Mouse (Mus musculus) cerebellum, adult 9-10 months (tissue): ENCODE measurements at regions not wholly inside any gene's neighbourhood (a gene's known extent, or its start where the extent isn't known, plus 50 kb on each side); places are given as distances from the start of the nearest gene placed in this dataset.

ENCODE experiments used
- DNase-seq: peaks from one replicate; pipeline ENCODE4 v3.0.0; 2022

GRCm38 (mm10) chr2:114843696-114844388, 189.1 kb upstream of the Dph6 start:
- peak; percentile 50 for DNase-seq

- no peak for DNase-seq
Measured at GRCm38 (mm10) chr2:114844389-114844771, 189.6 kb upstream of the Dph6 start.

DNA sequence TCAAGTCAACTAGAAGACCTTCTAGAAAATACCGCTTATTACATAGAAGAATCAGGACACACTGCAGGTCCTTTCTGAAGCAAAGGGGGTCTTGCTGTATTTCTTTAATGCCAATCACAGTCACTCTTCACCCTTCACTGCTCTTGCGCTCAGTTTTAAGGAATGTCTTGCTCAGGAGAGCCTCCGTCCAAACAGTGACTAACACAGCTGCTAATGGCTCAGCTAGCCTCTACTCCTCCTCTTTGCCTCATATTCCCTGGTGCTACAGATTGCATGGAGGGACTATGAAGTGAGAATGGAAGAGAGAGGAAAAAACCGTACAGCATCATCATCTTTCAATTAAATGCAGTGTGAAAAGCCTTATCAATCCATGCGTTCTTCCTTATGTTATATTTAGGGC, 193.7 kb upstream of the Dph6 start:
- no peak for DNase-seq

- no peak for DNase-seq
Measured at GRCm38 (mm10) chr2:114848914-114849313, 194.2 kb upstream of the Dph6 start.

DNA sequence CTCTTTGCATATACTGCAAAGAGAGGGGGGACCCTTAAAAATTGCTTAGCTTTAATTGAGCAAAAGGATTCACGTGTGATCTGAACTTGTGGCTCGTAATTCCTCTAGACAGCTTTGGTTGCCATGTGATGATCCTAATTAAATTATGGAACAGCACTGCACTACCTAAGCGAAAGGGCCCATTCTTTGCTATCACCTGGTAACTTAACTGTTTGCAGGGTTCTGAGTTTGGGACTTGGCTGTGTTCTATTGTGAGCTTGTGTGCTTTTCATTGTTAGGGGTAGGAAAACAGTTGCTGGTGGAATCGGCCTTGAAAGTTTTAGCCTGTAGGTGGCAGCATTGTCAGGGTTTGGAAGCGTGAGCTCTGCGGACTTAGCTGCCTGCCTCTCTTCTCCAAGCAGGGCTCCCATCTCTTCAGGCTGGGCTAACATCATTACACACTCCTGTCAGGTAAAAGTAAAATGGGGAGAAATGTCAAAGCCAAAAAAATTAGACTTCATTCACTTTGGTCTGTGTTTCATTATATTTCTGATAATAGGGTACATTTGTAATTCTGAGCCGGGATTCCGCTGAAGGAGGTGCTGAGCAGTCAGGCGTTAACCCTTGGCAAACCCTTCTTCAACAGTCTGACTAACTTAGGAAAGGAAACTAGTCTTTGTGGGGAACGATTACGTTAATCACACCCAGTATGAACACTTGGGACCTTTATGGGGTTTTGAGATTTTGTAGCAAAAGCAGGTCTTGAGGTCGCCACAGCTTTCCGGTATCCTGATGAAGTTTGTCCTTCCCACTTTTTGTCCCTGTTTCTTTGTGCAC, 199.2 kb upstream of the Dph6 start:
- DNase-seq = peak; percentile 62

DNA sequence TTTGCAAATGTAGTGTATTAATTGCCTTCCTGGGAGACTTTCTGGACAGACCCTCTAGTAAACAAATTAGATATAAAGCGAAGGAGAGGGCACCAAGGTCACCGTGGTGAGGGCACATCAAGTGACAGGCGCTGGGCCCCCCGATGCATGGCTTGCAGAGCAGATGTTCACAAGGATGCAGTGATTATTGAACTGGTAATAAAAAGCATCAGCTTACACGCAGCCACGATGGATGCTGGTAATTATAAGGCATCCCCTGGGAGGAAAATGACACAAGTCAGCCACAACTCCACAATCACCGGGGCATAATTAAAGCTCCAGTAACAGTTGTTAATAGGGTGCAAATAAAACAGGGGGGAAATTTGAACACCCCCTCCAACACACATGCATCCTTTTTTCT, 217.5 kb upstream of the Dph6 start:
- DNase-seq = no peak

DNA sequence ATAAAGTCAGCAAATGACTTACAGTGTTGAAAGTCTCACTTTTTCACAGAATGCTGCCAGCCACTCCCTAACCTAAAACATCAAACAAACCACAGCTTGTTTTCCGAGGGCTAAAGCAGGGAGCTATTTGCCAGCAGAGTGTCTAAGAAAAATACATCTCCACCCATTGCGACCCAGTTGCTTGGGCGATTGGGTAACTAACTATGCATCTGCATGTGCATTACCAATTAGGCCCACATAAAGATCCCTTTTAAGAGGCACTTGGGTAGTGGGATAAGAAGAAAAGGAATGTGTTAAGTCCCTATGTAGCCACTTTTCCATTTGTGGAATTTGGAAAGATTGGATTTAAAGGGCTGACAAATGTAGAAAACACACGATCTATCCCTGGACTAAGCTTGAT, 218.3 kb upstream of the Dph6 start:
- no peak for DNase-seq

DNA sequence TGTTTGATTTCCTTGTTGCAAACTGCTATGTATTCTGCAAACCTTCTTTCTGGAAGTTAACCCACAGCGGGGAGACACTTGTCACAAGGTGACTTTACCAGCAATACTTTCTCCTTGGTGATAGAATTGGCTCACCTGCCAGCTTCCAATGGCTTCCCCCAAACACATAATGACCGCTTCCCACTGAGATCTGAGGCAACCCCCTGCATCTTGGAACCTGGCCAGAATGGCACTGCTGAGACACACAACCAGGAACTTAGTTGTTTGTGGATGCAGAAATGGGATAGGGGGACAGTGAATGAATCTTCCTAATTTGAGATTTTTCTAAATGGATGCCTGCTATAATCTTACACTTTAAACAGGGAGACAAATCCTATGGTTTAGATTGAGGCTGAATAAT, 224.3 kb upstream of the Dph6 start:
- no peak for DNase-seq

GRCm38 (mm10) chr2:114879784-114880183, 225.0 kb upstream of the Dph6 start:
- no peak for DNase-seq

DNA sequence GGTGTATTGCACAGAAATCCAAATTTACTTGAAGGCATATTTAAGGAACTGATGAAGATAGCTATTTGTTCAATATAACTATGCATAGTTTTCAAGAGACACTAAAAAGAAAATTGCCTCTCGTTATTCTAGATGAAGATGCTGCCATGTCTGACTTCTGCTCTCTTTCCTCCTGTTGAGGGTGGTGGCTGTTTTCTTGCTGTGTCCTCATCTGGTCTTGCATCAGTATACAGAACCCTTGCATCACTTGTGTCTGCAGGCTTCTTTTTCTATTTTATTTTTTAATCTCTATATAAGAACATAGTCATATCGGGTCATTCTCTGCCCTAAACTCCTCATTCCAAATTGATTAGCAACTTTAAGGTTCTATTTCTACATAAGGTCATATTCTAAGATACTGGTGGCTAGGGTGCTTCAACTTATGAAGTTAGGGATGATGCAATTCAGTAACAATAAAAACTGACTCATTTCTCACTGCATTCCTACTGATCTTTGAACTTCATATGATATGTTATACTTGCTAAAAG, 231.0 kb upstream of the Dph6 start:
- no peak for DNase-seq

- DNase-seq = no peak
Measured at GRCm38 (mm10) chr2:114898812-114899211, 244.0 kb upstream of the Dph6 start.

DNA sequence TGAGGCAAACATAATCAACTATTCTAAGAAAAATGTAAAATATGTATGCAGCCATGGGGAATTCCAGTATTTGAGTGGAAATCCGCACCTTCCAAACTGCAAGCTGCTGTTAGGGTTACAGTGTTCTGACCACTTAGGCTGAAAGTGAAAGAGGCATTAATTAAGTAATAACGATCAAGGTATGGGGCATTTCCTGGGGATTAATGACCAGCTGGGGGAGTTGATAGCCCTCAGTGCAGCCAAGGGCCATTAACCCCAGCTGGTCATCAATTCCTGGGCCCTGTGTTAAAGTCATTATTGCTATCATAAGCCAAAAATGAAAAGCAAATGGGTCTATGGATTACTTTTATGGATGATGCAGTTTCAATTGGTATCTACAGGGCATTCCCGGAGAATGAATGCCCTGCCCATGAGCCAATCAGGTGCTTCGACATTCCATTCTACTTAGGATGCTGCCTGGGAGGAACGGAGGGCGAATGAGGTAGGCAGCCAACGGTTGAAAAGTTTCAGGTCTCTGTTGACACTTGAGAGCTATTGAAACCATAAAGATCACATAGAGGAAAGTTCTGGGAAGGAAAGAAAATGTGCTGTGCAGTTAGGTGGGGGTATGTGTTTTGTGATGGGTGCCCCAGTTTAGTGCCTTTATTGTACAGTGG, 257.2 kb upstream of the Dph6 start:
- no peak for DNase-seq

DNA sequence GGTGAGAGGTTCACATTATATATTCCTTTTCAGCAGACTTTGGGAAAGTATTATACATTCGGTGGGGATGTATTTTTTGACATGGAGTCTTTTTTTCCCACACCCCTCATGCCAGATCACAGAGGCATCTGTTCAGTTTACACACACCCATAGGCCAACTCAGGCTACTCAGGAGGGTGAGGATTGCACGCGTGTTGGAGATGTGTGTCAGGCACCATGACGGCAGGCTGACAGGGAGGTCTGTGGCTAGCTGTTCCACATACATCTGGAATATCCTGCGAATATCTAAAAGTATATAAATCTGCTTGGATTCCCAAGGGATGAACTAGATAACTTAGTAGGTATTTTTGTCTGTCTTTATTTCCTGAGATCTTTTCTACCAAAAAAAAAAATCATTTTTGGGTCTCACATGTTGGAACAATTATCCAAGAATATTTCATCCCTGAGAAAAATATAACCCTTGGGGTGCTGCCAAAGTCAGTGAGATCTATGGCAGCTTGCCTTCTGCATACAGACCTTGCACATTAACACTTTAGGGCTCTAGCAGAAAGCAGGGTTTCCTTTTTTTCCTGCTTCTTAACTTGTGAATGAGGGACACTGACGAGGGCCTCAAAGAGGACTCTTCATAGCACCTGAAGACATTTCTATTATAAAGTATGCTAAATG, 260.4 kb upstream of the Dph6 start:
- DNase-seq = no peak

GRCm38 (mm10) chr2:114918420-114919332, 263.9 kb upstream of the Dph6 start:
- DNase-seq = no peak

DNA sequence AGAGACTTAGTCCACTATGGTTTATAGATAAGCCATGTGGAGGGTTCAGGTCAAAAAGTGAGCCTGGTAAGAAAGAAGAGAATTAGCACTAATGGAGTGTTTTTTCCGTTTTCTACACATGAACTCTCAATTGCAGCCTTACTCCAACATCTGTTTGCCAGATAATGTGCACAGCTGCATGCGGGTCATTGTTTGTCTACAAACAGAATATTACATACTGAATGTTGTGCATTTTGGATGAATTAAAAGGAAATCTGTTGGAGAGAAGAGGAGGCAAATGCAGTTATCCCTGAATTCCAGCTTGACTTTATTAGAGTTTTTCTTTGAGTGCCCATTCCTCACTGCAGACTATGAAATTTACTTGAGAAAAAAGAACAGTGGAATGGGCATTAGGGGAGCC, 269.1 kb upstream of the Dph6 start:
- DNase-seq = no peak

GRCm38 (mm10) chr2:114935436-114935835, 280.7 kb upstream of the Dph6 start:
- no peak for DNase-seq

- DNase-seq = no peak
Measured at GRCm38 (mm10) chr2:114938416-114939147, 283.8 kb upstream of the Dph6 start.

GRCm38 (mm10) chr2:114966111-114966510, 311.3 kb upstream of the Dph6 start:
- DNase-seq = no peak

- no peak for DNase-seq
Measured at GRCm38 (mm10) chr2:114968651-114969050, 313.9 kb upstream of the Dph6 start.

GRCm38 (mm10) chr2:114993419-114993818, 338.7 kb upstream of the Dph6 start:
- no peak for DNase-seq

GRCm38 (mm10) chr2:114993882-114994281, 339.1 kb upstream of the Dph6 start:
- no peak for DNase-seq
